Mouse (Mus musculus) cerebellum, adult 2 months (tissue): ENCODE data around the gene Ssh2. TPM values are rescaled to one million over a fixed set of nuclear protein-coding genes. Genes with fewer than 3 reads are reported as not detected.

Source experiments
- DNase-seq, 2 experiments: peaks; one replicate each; pipeline ENCODE4 v3.0.0; 2021
- H3K27ac ChIP-seq: fragments of 200-500 bp; 2 replicates; pipeline ENCODE4 v1.5.1; 2012; ENCODE audit warnings: low read length, control low read depth, inconsistent platforms; ENCODE audit not compliant: insufficient read depth
- H3K27me3 ChIP-seq: fragments of 200-500 bp; 2 replicates; pipeline ENCODE4 v1.6.1; 2012; ENCODE audit warnings: inconsistent platforms, mild to moderate bottlenecking, low read length, moderate library complexity; ENCODE audit not compliant: control insufficient read depth, insufficient read depth
- H3K4me1 ChIP-seq: fragments of 200-500 bp; 2 replicates; pipeline ENCODE4 v1.6.1; 2011; ENCODE audit warnings: low read length; ENCODE audit not compliant: control insufficient read depth, insufficient read depth
- H3K4me3 ChIP-seq: fragments of 200-500 bp; replicated peaks from 2 replicates; pipeline ENCODE3; 2011; ENCODE audit warnings: mild to moderate bottlenecking, low read depth, low read length, control low read depth; ENCODE audit not compliant: insufficient read depth
- CTCF ChIP-seq: fragments of 200-500 bp; IDR thresholded peaks from 2 replicates; pipeline ENCODE4 v1.5.1; 2011; ENCODE audit warnings: low read depth, mild to moderate bottlenecking, control low read depth, low read length, moderate library complexity, borderline replicate concordance; ENCODE audit not compliant: insufficient read depth
- POLR2A ChIP-seq: fragments of 200-500 bp; IDR thresholded peaks from 2 replicates; pipeline ENCODE4 v1.6.1; 2011; ENCODE audit warnings: low read length, control low read depth, borderline replicate concordance; ENCODE audit not compliant: insufficient read depth
- WGBS: fragments of 180-500 bp; shearing (Covaris S2); methylation state at CpG from one replicate; pipeline ENCODE4 v1.1.7; 2018; 5-methylcytosine and 5-hydroxymethylcytosine counted together
- polyA plus RNA-seq: library from polyadenylated mRNA; depleted of rRNA; stranded (reverse); fragments of >200 nt; gene quantifications from 2 replicates; pipeline ENCODE4 v1.2.3, GENCODE M21; 2012; rRNA removed

Gene Ssh2
- polyA plus RNA-seq, 1 experiment = 14.3 TPM

DNA sequence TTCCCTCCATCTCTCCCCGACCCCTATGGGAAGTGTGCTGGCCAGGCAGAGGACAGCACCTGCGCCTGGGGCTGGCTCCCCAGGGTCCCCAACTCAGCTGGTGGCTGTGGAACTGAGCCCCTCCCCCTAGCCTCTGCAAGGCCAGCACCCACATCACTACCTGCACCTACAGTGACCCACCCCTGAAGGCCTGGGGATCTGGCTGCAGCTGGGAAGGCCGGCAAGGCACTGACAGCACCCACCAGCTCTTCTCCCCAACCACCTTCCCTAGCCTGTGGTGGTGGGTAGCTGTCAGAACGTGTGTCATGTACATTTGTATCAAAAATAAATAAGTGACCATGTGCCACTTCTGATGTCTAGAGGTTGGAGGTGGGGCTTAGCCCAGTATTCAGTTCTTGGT, 291.3 kb downstream of the Ssh2 start:
- WGBS = 70% methylated on average over 4 of the region's 4 CpGs
- TF ChIP-seq POLR2A (no peak), CTCF (no peak)
- Histone ChIP-seq H3K4me1 (peaks cover 3% of the 10 kb centered on the region; the same call in 1 of the 2 replicates), H3K27me3 (no peaks in the 10 kb centered on the region), H3K4me3 (no peak overlapping the region), H3K27ac (no peak overlapping the region)
- peak; percentile 14 to 21 for DNase-seq

DNA sequence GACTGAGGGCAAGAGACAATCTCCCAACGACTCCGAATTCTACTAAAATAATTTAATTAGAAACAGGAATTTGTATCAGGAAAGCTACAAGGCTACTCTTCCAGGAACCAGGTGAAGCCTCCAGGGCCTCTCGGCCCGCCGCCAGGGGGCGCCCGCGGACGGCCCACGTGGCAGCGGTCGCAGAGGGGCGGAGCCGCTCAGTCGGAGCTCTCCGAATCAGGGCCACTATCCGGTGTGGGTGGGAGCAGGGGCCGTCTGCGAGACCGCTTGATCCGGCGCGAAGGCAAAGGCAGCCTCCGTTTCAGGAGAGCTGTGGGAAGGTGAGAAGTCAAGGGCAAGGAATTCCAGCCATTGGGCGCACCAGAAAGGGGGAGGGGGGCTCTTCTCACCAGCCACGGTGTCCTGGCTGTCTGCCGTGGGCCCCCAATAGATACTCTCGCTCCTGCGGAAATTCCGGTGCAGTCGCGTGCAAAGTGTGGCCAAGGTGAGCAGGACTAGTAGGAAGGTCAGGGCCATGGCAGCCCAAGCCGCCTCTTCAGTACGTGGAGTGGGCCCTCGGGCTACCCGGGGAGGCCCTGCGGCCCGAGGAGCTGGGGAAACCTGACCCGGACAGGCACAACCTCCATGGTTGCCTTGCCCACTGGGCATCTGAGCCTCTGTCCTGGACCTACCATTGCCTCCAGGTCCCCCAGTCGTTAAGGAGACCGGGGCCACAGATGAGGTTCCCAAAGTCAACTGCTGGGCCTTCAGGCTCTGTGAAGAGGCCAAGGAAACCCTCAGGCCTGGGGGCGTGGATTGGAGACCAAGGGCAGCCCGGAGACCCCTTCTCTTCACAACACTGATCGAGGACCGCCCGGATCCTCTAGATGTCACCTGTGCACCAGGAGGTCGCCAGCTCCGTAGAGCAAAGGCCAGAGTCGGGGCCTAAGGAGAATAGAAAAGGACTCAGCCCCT, 292.3 kb downstream of the Ssh2 start:
- TF ChIP-seq POLR2A (no peak), CTCF (peak; percentile 74; the same call in 1 of the 2 replicates)

More for the DNA sequence above, 292.3 kb downstream of the Ssh2 start:
- H3K4me3 ChIP-seq = peak overlapping the region; percentile 20
- peak; percentile 76 to 81 for DNase-seq
- H3K4me1 ChIP-seq = peaks cover 3% of the 10 kb centered on the region; the same call in 1 of the 2 replicates
- no peak overlapping the region for H3K27ac ChIP-seq
- H3K27me3 ChIP-seq = no peaks in the 10 kb centered on the region
- WGBS = 20% methylated on average over 49 of the region's 49 CpGs

Other genes with a start within 250 kb of the Ssh2 start
- gene Slc6a4, start 217.7 kb upstream of the Ssh2 start, polyA plus RNA-seq = 4.7 and 4.8 TPM in 2 replicates
- gene Nsrp1, start 137.9 kb upstream of the Ssh2 start, polyA plus RNA-seq = 11.1 and 11.8 TPM in 2 replicates
- 1.2 and 1.7 TPM in 2 replicates for gene Efcab5, start 27.3 kb upstream of the Ssh2 start, polyA plus RNA-seq
- 134 and 148 TPM in 2 replicates for gene Coro6, start 246.1 kb downstream of the Ssh2 start, polyA plus RNA-seq